Mouse (Mus musculus) lung, postnatal 0 days (tissue): ENCODE measurements at regions not wholly inside any gene's neighbourhood (a gene's known extent, or its start where the extent isn't known, plus 50 kb on each side); places are given as distances from the start of the nearest gene placed in this dataset.

ENCODE experiments used
- CTCF ChIP-seq: IDR thresholded peaks from 2 replicates; pipeline ENCODE4 v1.5.1; 2016; ENCODE audit warnings: antibody characterized with exemption, mild to moderate bottlenecking
- EP300 ChIP-seq: IDR thresholded peaks from 2 replicates; pipeline ENCODE4 v1.6.1; 2016; ENCODE audit warnings: antibody characterized with exemption, mild to moderate bottlenecking, control low read depth

DNA sequence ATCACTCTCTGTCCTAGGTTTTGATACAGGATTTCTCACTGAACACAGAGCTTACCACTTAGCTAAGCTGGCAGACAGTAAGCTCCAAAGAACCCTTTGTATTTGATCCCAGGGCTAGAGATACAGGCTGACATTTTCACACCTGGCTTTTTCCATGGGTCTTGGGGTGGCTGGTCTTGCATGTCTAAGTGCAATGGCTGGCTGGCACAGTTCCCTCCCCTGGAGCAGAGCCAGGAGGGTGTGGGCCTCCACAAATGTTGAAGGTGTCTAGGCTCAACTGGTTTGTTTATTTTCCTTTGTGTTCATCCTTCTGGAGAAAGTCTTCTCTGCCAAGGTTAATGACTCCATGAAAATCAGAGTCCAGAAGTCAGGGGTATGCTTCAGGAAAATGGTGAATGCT is 934.8 kb downstream of the Diaph2 start:
- no peak for TF ChIP-seq CTCF
- no peak for TF ChIP-seq EP300
